Mouse (Mus musculus) B cell, adult 62 days (primary cell): ENCODE measurements around the gene Chl1. TPM values are rescaled to one million over a fixed set of nuclear protein-coding genes. Genes with fewer than 3 reads are reported as not detected.

Source experiments
- total RNA-seq: library from RNA; stranded (reverse); gene quantifications from 4 replicates; pipeline ENCODE4 v1.2.4, GENCODE M21; 2023

Gene Chl1
- 0.09 TPM in 1 of 4 replicates, not detected in the others for total RNA-seq

DNA sequence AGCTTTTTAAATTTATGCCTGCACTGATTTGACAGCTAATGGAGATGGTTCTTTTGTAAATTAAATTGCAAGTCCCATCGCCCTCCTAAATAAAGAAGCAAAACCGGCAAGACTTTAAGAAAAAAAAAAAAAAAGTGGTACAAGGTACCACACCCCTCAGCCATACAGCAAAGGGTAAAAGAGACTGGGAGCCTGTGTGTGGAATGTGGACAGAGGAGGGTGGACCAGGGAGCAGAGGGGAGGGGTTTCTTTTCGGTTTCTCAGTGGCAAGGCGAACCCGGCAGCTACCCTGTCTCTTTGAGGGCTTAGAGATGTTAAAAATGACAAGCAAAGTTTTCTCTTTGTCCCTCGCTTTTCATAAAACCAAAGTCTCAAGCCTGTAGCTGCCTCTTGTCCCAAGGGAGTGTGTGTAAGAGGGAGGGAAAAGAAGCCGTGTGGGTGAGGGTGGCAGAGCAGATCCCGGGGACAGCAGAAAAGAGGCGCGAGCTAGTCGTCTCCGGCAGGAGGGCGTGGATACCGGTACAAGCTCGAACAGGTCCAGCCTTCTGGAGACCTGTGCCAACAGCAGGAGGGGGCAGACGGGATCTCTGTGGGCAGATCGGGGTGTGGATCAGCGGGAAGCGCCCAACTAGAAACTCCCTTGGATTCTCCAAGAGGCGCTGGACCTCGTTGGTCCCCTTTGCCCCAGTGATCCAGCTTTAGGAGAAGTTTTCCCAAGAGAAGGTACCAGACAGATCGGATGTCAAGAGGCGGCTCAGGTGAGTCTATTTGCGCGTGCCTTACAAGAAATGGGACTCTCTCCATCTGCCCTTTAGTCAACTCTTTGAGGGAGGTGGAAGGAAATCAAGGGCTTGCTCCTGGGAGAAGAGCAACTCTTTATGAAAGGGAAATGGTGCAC lies at the start of gene Chl1:
TSS of gene Chl1 (plus strand) at position 195 of the 898 bp plus-strand sequence.

